Mouse (Mus musculus): ENCODE measurements around the gene Kti12.

Kti12 gene

DNA sequence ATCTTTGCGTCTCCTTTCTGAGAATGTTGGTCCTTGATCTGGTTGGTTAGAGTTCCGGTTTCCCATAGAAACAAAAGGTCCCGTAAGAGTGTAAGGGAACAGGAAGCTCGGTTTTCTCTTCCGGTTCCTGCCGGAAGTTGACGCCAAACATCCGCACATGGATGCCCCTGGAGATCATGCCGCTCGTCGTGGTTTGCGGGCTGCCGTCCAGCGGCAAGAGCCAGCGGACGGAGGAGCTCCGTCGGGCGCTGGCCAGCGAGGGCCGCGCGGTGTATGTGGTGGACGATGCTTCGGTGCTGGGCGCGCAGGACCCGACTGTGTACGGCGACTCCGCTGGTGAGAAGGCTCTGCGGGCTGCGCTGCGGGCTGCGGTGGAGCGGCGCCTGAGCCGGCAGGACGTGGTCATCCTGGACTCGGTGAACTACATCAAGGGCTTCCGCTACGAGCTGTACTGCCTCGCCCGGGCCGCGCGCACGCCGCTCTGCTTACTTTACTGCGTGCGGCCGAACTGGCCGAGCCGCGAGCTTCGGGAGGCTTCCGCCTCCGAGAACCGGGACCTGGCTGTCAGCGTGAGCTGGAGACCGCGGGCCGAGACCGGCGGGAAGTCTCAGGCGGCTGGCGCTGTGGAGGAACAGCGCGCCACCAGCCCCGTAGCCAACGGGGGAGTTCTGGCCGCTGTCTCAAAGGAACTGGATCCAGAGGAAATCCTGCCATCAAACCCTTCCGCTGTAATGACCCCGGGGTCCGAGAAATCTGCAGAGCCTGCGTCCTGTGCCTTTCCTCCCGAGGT lies at the start of gene Kti12:
Gene Kti12, plus strand, starts transcription at position 71 of the 790 bp plus-strand sequence.
- peak; percentile 57 to 60 for DNase-seq

DNA sequence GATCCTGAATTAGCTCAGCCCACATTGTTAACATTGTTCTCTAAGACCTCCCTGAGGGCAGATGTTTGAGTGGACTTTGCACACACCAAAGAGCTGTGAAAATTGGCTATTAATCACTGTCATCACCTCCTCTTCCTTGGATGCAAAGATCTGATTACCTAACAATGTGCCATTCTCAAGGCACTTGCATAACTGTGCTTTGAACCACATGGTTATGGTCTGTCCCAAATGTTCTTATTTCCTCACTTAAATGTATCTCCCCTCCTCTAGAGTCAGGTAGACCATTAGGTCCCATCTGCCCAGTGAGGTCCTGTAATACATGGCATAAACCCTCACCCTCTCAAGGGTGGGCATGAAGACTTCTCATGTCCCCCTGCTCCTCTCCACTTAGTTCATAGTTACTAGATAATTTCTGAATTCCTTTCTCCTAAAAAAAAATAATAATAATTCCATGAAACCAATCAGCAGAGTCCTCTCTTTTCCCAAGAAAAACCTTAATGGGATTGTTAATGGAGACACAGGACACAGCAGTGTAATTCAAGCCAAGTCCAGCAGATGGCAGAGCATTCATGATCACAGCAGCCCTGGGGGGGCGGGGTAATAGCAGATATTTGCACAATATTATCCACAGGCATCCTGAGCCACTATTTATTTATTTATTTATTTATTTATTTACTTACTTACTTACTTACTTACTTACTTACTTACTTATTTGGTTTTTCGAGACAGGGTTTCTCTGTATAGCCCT lies 49.3 kb upstream of the Kti12 start:
- DNase-seq, result peak; percentile 9 to 68

GRCm38 (mm10) chr4:108803535-108803934 lies 44.0 kb upstream of the Kti12 start:
- DNase-seq, result no peak

- no peak for DNase-seq
Observed at GRCm38 (mm10) chr4:108811142-108811541, 36.4 kb upstream of the Kti12 start.

DNA sequence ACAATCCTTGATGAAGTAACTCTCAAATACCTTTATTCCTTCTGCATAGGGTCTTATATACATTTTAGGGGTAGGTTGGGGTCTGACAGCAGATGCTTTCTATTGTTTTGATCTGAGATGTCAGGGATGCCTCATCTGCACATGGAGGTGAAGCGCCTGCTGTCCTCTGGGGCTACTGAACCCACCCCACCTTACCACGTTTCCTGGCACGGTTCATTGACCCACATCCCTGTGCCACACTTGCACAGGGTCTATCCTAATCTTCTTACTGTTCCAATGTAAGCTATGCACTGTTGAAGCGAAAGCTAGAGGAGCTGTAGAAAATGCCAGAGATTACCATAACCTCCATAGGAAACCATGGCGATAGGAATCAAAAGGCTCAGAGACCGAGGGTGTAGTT lies 36.0 kb upstream of the Kti12 start:
- DNase-seq, result no peak

DNA sequence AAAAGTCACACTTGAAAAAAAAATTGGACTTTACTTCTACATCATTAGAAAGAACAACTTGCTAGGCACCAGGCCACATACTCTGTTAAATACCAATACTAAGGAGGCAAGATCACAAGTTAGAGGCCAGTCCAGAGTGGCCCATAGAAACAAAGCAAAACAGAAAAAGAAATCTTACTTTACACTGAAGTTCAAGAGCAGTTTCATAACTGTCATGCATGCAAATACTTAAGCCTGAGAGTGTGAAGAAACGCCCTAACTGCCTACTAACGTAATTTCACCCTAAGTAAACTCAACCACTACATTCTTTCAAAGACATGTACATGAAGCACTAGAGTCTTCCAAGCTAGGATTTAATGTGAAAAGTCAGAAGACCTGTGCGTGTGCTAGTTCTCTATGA lies 21.9 kb upstream of the Kti12 start:
- no peak for DNase-seq

DNA sequence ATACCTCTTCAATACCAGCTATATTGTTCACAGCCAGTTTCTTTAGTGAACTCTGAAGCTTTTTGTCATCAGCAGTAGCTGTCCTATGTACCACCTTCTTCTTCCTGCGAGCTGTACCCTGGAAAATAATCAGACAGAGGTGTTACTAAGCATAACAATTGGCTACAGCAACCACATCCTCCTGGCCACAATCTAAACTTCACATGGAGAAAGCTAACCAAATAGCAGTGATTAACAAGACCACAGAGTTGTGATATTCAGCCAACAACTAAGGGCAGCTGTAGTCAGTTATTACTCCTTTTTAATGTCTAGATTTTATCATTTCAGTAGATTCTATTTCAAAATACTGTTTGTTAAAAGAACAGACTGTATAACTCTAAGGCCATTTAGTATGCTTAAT lies 21.5 kb upstream of the Kti12 start:
- no peak for DNase-seq

GRCm38 (mm10) chr4:108826643-108827042 lies 20.9 kb upstream of the Kti12 start:
- no peak for DNase-seq

DNA sequence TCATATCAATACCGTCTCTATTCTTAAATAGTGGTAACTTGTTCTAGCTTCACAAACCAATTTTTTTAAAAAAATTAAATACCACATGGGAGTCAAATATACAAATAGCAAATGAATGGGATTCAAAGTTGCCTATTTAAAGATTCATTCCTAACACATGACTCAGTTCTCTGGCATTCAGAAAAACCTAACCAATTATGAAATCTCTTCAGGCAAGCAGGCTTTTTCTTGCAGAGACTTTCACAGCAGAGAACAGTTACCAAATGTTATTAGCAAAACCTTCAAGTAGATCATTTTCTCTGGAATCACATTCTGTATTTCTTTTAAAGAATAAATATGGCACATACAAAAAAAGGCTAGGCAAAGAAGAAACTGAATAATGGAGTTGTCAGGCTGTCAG lies 16.9 kb upstream of the Kti12 start:
- no peak for DNase-seq

GRCm38 (mm10) chr4:108832916-108833827 lies 14.4 kb upstream of the Kti12 start, which contains the start of gene Btf3l4:
Gene Btf3l4, minus strand, starts transcription at chr4:108833614.
- peak; percentile 79 to 83 for DNase-seq

DNA sequence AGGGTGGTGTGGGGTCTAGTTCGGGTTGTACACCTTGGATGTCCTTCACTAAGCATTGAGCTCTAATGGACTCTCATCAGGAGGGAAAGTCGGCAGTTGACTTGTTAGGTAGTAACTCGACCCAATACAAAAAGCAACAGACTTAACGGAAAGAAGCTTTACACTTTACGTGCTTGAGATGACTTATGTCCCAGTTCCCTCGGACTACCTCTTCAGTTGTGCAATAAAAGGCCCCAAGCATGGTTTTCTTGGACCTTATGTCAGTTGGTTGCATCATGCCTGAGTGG lies 13.8 kb upstream of the Kti12 start:
- no peak for DNase-seq

GRCm38 (mm10) chr4:108834115-108834970 lies 13.2 kb upstream of the Kti12 start, which contains the start of gene Txndc12:
Gene Txndc12, plus strand, starts transcription at chr4:108834601.
- peak; percentile 57 to 73 for DNase-seq

- no peak for DNase-seq
Observed at GRCm38 (mm10) chr4:108834971-108835311, 12.6 kb upstream of the Kti12 start.

DNA sequence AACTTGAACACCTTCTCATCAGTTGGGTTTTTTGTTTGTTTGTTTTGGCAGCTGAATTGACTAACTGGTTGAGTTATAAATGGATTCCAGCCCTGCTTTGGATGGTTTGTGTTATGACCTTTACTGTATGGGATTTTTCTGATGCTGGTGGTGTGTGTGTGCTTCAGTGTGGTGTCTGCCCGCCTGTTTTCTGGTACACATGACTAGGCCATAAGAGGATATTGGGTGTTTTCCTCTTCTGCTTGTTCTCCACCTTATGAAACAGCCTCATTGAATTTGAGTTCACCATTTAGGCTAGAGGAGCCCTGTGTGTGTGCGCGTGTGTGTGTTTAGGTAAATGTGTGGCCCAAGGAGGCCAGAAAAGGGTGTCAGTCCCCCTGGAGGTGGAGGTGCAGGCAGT lies 12.1 kb upstream of the Kti12 start:
- DNase-seq, result no peak

DNA sequence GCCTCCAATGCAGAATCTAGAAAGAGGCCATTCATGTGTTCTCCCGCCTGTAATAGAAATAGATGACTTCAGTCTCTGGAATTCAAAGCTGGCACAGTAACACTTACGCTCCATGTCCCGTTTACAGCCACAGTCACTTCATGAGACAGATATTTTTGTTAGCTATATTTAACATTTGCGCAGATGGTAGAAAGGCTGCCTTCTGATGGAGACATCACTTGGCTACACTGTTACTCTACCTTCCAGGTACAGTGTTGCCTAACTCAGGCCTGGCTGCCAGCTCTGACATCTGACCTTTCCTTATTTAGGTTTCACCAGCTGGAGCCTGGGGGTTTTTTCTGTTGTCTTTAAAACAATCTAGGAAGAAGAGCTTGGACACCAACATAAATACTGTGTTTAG lies 9.6 kb upstream of the Kti12 start:
- no peak for DNase-seq

DNA sequence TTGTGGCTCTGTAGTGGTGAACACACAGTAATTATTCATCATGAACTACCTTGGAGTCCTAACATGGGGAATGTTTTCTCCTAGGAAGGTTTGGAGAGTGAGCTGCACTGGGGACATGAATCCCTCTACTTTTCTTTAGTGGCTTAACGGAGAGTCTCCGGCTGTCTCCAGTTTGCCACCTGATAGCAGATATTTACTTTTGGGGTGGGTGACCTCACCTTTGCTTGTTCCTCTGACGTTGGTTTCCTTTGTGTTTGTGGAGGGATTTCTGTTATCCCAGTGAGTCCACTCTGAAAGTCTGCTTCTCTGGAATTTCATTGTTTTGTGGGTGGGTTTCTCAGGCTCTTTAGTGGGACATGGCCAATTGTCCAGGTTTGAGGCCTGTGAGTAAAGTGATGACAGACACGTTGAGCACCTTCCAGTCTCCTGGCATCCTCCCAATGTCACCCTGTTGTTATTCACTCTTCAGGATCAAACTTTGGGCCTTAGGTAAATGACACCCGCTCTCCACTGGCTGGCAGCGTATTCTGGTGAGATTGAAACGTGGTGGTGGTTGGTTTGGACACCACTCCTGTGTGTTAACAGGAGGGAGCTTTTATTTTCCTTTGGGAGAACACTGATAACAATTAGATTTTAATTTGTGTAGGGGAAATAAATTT lies 5.5 kb upstream of the Kti12 start:
- no peak for DNase-seq

GRCm38 (mm10) chr4:108843336-108843735 lies 4.2 kb upstream of the Kti12 start:
- no peak for DNase-seq

DNA sequence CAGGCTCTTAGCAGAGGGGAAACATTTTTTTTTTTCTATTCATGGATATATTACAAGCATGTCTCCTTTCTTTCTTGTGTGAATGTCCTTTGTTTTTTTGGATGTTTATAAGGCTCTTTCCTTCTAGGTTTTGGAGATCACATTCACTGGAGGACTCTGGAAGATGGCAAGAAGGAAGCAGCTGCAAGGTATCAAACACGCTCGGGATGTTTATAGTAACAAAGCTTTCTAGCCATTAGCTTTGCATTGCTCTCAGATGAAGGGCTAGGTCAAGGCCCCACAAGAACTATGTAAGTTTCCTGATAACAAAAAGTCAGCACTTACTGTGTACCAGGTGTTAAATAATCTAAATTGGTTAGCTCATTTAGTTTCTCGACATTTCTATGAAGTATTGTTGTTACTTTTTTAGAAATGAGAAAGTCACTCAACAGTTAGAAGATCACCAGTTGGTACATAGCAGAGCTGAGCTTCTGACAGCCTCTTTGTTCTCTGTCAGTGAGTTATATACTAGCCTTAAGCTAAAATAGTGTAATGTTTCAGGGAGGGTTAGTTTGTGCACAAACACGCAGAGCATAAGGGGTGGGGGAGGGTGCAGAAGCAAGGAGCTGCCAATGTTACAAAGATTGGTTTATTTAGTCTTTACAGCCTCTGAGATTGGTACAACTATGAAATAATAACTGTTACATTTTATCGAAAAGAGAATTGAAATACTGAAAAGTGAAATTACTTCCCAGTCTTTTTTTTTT lies 1.6 kb upstream of the Kti12 start:
- no peak for DNase-seq

DNA sequence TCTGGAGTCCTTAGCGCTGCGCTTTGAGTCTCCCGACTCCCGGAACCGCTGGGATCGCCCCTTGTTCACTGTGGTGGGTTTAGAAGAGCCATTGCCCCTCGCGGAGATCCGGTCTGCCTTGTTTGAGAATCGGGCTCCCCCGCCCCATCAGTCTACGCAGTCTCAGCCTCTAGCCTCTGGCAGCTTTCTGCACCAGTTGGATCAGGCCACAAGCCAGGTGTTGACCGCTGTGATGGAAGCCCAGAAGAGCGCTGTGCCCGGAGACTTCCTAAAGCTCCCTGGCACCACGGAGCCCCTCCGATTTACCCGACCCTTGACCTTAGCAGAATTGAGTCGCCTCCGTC lies 892 bp downstream of the Kti12 start, which contains the start of gene A730015C16Rik:
Gene A730015C16Rik, minus strand, starts transcription at position 115 of the 344 bp plus-strand sequence.
- DNase-seq, result no peak

GRCm38 (mm10) chr4:108866806-108867205 lies 19.2 kb downstream of the Kti12 start:
- DNase-seq, result no peak

All from spleen, adult 18-20 months (tissue).